Mouse (Mus musculus) mature B cell (primary cell): ENCODE measurements around the gene Prpf4.

ENCODE experiments used
- in situ Hi-C: fragments of 300-500 bp; cut with MboI; formaldehyde crosslinking; loops from 2 replicates; pipeline ENCODE4 v1.14.3; 2019

The Prpf4 gene

GRCm38 (mm10) chr4:62437256-62437778 is 28.7 kb downstream of the Prpf4 start:
- in situ Hi-C loops, result no loop called here

GRCm38 (mm10) chr4:62437871-62438270 is 29.3 kb downstream of the Prpf4 start:
- in situ Hi-C loops, result no loop called here

GRCm38 (mm10) chr4:62439793-62440192 is 31.2 kb downstream of the Prpf4 start:
- in situ Hi-C loops, result no loop called here

- in situ Hi-C loops, result no loop called here
These were observed 31.9 kb downstream of the Prpf4 start for GRCm38 (mm10) chr4:62440544-62440943.

- in situ Hi-C loops, result no loop called here
These were observed 32.4 kb downstream of the Prpf4 start for GRCm38 (mm10) chr4:62440986-62441385.

- in situ Hi-C loops, result no loop called here
These were observed 46.4 kb downstream of the Prpf4 start for GRCm38 (mm10) chr4:62454995-62455394.

- in situ Hi-C loops, result no loop called here
These were observed 50.5 kb downstream of the Prpf4 start for GRCm38 (mm10) chr4:62459081-62459480.

GRCm38 (mm10) chr4:62460348-62460747 is 51.8 kb downstream of the Prpf4 start:
- in situ Hi-C loops, result no loop called here

- in situ Hi-C loops, result no loop called here
These were observed 54.5 kb downstream of the Prpf4 start for GRCm38 (mm10) chr4:62463124-62463523.

GRCm38 (mm10) chr4:62468158-62468557 is 59.6 kb downstream of the Prpf4 start:
- in situ Hi-C loops, result no loop called here

GRCm38 (mm10) chr4:62470598-62471051 is 62.0 kb downstream of the Prpf4 start, which contains the start of gene Wdr31:
Gene Wdr31, minus strand, starts transcription at chr4:62470896.
- in situ Hi-C loops, result no loop called here

GRCm38 (mm10) chr4:62472071-62472470 is 63.5 kb downstream of the Prpf4 start:
- in situ Hi-C loops, result no loop called here

- in situ Hi-C loops, result no loop called here
These were observed 66.5 kb downstream of the Prpf4 start for GRCm38 (mm10) chr4:62475131-62475530.

GRCm38 (mm10) chr4:62475793-62476192 is 67.2 kb downstream of the Prpf4 start:
- in situ Hi-C loops, result no loop called here
